Mouse (Mus musculus): ENCODE data around the gene Pde4d.

- TF ChIP-seq POLR2A (IDR thresholded peaks at IDR 0.05; ENCODE audit: insufficient read depth, low read depth, low read length) (no peak), CTCF (IDR thresholded peaks at IDR 0.05; ENCODE audit: insufficient read depth, low read depth, low read length) (no peak)
These were observed 906.5 kb downstream of the Pde4d start for GRCm38 (mm10) chr13:109356252-109356651.
